Mouse (Mus musculus) testis, adult 2 months (tissue): ENCODE results near the gene M1ap.

Source experiments
- CTCF ChIP-seq: fragments of 200-500 bp; IDR thresholded peaks from 2 replicates; pipeline ENCODE4 v1.5.1; 2012; ENCODE audit warnings: low read depth, mild to moderate bottlenecking, inconsistent platforms, low read length, moderate library complexity; ENCODE audit not compliant: control insufficient read depth, insufficient read depth, insufficient replicate concordance
- POLR2A ChIP-seq: fragments of 200-500 bp; IDR thresholded peaks from 2 replicates; pipeline ENCODE4 v1.6.1; 2012; ENCODE audit warnings: low read depth, mild to moderate bottlenecking, inconsistent platforms, low read length, moderate library complexity; ENCODE audit not compliant: control insufficient read depth

DNA sequence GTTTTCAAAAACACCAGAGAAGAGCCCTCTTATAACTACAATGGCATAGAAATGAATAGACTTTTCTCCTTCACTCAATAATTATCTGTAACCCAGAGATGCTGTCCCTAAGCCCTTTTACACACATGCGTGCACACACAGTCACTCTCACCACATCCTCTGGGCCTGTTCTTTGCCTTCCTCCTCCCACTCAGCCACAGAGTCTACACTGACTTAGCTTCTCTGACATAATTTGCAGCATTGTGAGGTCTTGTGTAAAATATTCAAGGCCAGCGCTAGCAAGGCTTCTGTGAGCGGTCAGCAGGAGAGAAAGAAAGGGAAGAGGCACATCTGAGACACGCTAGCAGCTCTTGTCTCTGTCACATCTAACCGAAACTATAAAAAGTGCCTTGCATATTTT, 66.7 kb downstream of the M1ap start:
- TF ChIP-seq CTCF (no peak), POLR2A (no peak)
